Mouse (Mus musculus) frontal cortex, adult (tissue): ENCODE data around the gene 4930564D02Rik.

Experiments used
- ATAC-seq: cut with Nextera tagmentation; 2 replicates; pipeline ENCODE4 v1.9.2; 2017; ENCODE audit warnings: mild to moderate bottlenecking, moderate library complexity, mixed read lengths; ENCODE audit not compliant: low TSS enrichment

Gene 4930564D02Rik

GRCm38 (mm10) chr3:105058627-105059513 is 7.8 kb upstream of the 4930564D02Rik start:
- ATAC-seq: peak; percentile 73

GRCm38 (mm10) chr3:105059911-105060310 is 6.7 kb upstream of the 4930564D02Rik start:
- no peak for ATAC-seq

GRCm38 (mm10) chr3:105060992-105061391 is 5.7 kb upstream of the 4930564D02Rik start:
- ATAC-seq: no peak

- no peak for ATAC-seq
Measured at GRCm38 (mm10) chr3:105061496-105061895, 5.1 kb upstream of the 4930564D02Rik start.

DNA sequence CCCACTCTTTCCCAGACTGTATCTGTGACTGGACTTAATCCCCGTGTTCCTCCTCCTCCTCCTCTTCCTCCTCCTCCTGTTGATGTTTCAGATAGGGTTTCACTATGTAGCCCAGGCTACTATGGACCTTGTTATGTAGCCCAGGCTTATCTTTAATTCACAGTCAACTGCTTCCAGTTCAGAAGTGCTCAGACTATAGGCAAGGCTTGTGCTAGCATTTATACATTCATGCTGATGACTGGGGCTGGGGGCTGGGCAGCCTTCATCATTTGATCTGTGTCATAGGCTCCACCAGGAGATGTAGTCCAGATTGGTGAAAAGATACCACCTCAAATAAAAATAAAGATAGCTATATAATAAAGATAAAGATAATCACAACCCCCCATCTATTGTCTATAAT is 4.7 kb upstream of the 4930564D02Rik start:
- ATAC-seq: no peak

GRCm38 (mm10) chr3:105062676-105063075 is 4.0 kb upstream of the 4930564D02Rik start:
- ATAC-seq: no peak

DNA sequence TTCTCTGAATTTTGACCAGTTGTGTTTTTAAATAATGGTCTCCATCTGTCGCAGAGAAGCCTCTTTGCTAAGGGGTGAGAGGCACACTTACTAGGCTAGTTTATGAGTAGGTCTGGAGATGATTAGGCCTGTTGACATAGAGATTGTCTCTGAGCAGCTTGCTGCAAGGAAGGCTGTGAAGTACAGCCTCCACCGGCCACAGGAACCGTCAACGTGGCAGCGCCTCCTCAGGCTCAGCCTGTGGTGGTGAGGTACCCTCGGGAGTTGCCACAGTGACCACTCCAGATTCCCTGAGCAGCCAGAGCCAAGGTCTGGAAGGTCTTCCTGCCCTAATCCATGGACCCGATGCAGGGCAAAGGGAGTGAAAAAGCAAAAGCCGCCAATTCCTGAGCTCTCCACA is 3.9 kb downstream of the 4930564D02Rik start:
- no peak for ATAC-seq

GRCm38 (mm10) chr3:105071251-105071650 is 4.6 kb downstream of the 4930564D02Rik start:
- no peak for ATAC-seq

GRCm38 (mm10) chr3:105072536-105072935 is 5.9 kb downstream of the 4930564D02Rik start:
- no peak for ATAC-seq

DNA sequence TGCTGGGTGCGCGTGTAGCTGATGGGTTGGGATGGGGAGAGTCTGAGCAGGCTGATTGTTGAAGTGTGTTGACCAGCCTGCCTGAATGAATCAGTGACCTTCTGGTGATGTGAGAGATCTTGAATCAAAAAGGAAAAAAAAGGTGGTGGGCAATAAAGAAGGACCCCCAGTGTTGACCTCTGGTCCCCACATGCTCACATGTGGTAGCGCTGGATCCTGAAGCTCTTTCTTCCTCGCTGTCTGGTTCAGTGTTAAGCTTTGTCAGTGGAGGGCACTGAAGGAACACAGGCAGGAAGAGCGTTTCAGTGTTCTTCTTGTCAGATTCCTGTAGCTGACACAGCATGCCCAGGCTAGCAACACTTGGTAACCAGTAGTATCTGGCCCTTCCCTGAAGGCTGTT is 9.2 kb downstream of the 4930564D02Rik start:
- no peak for ATAC-seq

DNA sequence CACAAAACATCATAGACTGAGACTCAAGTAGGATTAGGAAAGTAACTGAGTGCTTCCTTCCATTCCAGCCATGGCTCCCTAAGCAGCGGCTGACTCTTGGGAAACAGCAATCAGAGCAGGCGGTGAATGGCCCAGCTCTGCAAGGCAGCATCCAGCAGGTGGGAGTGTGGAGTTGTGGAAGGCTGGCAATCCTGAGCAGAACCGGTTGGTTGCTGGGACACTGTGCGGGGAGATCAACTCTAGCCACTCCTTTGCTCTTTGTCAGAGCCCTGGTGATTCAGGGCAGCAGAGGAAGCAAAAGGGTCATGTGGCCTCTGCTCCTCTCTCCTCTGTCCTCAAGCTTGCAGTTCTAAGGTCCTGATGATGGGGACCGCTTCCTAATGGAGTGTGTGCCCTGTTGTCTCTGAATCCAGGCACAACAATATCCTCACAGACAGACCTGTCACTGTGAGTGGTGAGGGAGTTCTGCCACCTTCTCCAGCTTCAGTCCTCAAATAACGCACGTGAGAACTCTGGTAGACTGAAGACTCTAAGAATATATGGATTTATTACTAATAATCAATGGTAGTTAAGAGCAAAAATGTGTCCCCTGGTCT is 11.7 kb downstream of the 4930564D02Rik start:
- ATAC-seq: peak; percentile 100

DNA sequence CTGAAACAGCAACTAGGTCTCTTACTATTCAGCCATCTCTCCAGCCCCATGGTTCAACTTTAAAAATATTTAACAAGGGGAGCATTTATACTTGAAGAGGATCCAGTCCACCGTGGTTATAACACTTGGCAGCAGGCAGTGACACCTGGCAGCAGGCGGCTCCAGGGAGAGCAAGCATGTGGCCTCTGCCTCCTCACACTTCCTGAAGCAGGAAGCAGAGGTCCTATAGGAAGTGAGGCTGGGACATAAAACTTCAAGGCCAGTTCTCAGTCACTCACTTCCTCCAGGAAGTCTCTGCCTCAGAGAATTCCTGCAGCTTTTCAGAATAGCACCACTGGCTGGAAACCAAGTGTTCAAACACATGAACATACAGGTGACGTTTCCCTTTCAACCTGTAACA is 20.7 kb downstream of the 4930564D02Rik start:
- ATAC-seq: no peak

DNA sequence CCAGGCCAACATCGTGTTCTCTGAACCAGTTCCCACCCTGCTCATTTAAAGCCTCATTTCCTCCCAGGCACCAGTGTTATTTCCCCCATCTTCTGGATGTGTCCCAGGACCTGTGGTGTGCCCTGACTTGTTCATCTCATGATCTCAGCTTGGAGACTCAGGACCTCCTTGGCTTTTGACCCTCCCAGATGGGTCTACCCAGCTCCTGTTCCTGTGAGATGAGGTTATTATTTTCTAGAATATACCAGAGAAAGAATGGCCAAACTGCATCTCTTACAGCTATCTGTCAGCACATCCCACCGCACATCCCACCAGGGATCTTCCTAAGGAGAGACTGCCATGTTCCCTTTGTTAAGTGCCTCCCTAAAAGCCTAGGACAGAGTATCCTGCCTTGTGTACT is 22.0 kb downstream of the 4930564D02Rik start:
- ATAC-seq: no peak

DNA sequence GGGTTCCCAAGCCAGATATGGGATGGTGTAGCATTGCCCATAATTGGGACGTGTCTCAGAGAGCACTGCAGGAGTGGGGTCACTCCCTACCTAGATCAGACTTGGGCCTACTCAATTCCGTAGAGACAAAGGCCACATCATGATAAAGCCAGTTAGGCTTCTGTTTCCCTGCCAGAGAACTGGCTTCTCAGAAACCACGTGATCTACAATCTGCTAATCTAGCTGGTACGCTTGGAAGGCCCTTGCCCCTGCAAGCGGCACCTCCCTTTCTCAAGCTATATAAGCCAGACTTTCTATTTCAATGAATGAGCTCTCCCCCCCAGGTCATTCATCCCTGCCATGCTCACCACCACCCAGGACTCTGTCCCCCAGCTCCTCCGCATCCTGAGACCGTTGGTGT is 23.5 kb downstream of the 4930564D02Rik start:
- ATAC-seq: no peak

DNA sequence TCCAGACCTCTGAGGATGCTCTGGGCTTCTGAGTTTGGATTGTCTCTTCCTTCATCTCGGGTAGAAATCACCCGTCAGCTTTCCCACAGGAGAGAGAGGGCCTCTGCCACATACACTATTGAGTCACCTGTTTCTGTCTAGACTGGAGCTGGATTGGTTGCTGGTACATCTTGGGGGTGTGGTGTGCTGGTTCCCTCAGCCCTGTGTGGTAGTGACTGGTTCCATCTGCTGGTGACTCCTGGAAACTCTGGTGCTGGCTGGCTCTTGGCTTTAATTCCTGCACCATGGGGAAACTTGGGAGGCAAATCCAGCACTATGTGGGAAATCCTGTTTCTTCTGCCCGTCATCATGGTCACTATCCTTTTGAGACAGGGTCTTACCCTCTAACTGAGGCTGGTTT is 24.3 kb downstream of the 4930564D02Rik start:
- peak; percentile 99 for ATAC-seq

- no peak for ATAC-seq
Measured at GRCm38 (mm10) chr3:105092721-105093505, 26.3 kb downstream of the 4930564D02Rik start.

DNA sequence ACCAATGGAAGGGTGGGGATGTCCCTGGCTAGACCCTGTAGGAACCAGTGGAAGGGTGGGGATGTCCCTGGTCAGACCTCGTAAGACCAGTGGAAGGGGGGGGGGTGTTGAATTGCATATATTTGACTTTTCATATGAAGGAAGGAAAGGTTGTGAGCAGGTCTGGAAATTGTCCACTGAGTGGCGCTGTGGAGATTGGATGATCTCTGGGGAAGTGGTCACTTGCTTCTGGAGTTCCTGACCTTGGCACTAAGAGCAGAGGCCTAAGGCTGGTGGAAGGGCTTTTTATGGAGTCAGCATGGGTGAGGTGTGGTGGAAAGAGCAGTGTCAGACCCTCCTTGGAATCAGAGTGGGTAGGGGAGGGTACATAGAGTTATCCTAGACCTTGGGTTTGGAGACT is 27.8 kb downstream of the 4930564D02Rik start:
- ATAC-seq: no peak

DNA sequence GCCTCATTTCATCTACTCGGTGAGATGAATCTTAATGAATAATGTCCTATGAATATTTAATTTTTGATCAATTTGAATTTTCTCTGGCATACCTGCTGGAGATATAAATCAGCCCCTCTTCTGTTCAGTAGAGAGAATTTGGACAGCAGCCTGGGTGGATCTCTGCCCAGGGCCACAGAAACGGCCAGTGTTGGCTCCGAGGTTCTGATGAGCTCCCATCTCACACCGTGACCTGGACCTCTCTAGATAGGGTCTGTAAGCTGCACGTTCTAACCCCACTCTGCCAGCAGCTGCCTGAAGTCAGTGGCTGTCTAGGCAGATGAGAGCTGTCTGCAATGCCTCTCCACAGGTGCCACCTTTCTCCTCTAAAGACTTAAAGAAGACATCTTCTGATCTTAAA is 28.4 kb downstream of the 4930564D02Rik start:
- no peak for ATAC-seq

GRCm38 (mm10) chr3:105097581-105097980 is 30.9 kb downstream of the 4930564D02Rik start:
- no peak for ATAC-seq

DNA sequence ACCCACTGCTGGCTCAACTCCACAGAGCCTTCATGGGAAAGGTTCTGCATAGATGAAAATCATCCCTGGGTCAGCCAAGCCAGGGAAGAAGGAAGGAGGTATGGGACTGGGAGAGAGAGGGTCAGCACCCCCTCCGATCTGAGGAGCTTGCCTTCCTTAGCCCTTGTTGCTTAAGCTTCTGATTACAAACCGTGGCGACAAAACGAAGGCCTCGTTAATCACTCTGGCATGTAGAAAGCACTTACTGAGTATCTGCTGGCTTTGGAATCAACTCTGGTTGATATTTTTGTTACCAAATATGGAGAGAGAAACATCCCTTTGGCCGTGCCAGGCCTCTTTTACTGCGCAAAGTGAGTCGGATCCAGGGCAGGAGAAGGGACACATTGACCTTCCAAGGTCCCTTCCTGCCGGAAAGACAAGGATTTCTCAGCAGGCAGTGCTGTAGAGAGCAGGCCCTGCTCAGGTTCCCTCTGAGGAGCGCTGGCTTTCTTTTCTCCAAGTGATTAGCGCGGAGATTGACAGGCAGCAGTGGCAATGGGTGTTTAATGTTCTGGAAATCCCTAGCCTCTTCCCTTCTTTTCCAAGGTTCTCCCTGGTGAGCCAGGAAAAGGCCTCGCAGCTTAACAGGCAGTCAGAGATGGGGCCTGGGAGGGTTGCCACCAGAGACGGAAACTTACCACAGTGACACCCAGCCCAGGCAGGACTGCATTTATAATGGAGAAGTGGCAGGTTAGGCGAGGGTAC is 33.1 kb downstream of the 4930564D02Rik start:
- no peak for ATAC-seq

DNA sequence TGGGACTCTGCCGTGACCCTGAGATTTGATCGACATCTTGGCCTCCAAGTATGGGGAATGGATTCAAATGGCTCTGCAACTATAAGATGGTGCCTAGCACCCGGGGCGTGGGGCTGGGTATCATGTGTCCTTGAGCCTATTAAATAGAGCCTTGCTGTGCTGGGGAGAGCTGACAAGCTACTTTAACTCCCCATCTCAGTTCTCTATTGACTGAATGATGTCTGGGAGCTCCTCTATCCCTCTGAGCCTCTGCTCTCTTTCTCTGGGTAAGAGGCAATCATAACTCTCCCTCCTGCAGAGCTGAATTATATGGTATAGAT is 33.6 kb downstream of the 4930564D02Rik start:
- ATAC-seq: no peak

- ATAC-seq: peak; percentile 85
Measured at GRCm38 (mm10) chr3:105105827-105106226, 39.2 kb downstream of the 4930564D02Rik start.
